Mouse (Mus musculus): ENCODE measurements around the gene Cacnb4. TPM values are rescaled to one million over a fixed set of nuclear protein-coding genes. Genes with fewer than 3 reads are reported as not detected.

Cacnb4 gene
- total RNA-seq, 2 experiments from 2014 or later, result 0.73 to 1.6 TPM

GRCm38 (mm10) chr2:52647255-52647998 lies 29.2 kb downstream of the Cacnb4 start:
- no peak for DNase-seq

DNA sequence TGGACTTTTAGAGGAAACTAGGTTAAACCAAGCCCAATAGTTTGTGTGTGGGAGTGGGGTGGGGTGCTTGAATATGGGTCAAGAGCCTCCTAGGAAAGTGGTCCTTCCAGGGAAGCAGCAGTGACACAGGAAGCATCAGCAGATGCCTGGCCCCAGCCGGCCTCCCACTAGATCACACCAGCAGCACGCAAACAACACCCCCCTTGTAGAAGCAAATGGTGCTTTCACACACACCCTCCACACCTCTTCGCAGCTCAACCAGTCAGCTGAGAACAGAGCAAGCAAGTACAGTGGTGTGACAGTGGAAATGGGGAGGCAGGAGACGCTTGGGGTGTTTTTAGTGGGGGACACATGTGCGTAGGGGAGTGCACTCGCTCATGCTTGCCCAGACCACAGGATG lies 33.0 kb downstream of the Cacnb4 start:
- no peak for DNase-seq

DNA sequence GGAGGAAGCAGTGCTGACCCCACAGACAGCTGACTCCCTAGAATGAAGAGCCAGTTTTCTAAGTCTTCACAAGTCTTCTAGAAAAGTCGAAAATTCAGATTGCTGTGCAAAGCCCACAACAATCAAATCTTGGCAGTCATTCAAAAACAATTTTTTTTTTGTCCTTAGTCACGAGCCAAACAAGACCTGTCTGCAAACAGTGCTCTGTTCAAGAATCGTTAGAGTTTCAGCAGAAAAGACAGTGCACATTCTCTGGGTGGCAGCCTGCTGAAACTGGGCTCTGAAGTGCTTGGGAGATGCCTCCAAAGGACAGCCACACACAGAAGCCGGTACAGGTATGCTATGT lies 37.1 kb downstream of the Cacnb4 start:
- DNase-seq, result no peak

GRCm38 (mm10) chr2:52638857-52639529 lies 37.6 kb downstream of the Cacnb4 start:
- DNase-seq, result no peak

DNA sequence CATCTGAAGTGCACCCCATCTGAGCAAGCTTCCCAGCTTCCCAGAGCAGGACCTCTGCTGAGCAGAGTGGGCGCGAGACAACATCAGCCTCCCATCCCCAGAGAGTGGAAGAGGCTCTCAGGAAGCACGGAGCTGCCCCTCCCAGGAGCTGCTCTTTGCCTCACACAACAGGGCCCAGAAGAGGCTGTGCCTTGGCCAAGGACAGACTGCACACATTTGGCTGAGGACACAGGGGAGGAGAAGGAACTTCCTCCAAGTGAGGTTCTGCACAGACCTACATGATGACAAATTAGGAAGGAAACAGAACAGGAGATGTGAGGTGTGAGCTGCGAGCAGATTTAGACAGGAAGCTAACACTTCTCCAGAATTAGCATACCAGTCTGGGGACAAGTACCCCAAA lies 38.4 kb downstream of the Cacnb4 start:
- DNase-seq, result no peak

DNA sequence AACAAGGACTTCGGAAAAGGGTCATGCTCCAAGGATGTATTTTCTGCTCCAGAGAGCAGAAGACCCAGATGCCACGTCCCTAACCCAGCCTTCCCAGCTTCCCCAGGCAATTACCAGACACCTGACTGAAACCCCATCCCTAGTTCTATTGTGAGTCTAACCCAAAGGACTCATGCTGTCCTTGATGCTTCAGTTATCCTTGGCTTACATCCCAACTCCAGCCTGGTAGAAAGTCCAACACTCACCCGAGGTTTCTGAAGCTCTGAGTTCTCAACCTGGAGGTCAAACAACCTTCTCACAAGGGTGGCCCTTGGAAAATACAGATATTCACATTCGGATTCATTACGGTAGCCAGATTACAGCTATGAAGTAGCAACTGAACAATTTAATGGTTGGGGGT lies 40.6 kb downstream of the Cacnb4 start:
- no peak for DNase-seq

GRCm38 (mm10) chr2:52635358-52635757 lies 41.3 kb downstream of the Cacnb4 start:
- DNase-seq, result no peak

DNA sequence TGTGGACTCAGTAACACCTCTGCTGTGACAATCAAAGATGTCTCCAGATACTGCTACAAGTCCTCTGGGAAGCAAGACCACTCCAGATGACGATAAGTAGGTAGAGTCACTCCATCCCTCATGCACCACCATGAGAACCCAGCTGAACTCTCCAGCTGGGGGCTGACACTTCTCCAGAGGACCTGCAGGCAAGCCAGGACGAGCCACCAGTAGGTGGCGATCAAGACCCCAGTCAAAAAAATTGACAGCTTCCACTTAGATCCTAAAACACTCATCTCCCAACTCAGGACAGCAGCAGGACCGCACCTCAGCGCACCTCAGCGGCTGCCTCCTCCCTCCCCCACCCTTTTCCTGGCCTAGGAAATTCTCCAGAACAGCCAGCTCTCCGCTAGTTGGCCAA lies 43.8 kb downstream of the Cacnb4 start:
- peak; percentile 77 for DNase-seq

GRCm38 (mm10) chr2:52628186-52628585 lies 48.4 kb downstream of the Cacnb4 start:
- DNase-seq, result peak; percentile 38

- no peak for DNase-seq
These were observed 50.4 kb downstream of the Cacnb4 start for GRCm38 (mm10) chr2:52626266-52626665.

DNA sequence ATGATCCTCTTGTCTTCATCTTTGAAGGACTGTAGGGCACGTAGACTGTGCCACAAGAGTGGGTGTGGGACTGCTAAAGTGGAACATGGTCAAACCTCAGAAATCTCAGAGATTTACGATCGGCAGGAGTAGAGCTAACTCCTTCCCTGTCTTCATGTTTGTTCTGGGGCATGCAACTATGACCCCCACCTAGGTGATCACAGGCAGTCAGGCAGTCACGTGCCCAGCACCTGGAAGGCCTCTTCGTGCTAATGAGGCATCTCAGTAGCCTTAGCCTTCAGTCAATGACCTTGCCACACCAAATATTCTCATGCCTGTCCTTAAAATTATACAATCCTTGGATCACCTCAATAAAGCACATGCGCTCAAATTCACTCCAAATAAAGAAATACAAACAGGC lies 50.9 kb downstream of the Cacnb4 start:
- no peak for DNase-seq

DNA sequence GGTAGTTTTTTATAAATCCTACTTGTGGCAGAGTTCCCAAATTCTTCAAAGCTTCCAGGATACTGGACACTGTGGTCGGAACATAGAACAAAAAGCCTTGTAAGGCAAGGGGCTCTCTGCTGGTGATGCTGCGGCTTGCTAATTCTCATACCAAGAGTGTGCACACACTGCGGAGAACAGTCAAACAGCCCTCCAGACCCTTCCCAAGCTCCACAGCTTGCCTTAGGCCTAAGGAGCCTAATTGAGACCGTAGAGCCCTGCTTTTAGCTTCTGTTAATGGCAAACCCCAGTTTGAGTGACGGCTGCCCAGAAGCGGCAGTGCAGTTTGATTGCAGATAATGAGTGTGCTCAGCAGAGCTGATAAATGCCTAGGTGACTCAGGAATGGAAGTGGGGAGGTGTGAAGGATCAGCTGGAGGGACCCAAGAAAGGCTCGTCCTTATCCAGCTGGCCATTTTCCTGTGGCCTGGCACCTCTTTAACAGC lies 52.7 kb downstream of the Cacnb4 start:
- DNase-seq, result no peak

GRCm38 (mm10) chr2:52623461-52623860 lies 53.2 kb downstream of the Cacnb4 start:
- peak; percentile 53 for DNase-seq

DNA sequence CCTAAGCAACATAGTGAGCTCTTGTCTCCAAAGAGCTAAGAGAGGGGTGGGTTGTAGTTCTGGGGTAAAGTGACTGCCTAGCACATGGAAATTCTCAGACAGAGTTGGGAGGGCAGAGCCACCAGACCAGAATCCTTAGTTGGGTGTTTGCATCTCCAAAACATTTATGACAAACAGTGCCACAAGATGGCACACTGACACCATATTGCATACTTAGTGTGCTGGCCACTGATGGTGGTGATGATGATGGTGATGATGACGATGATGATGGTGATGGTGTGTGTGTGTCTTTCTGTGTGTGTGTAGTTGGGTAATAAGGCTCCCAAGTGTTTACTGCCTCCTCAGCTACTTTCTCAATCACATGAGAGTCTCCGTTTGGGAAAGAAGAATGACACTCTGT lies 54.0 kb downstream of the Cacnb4 start:
- DNase-seq, result no peak

- DNase-seq, result no peak
These were observed 57.1 kb downstream of the Cacnb4 start for GRCm38 (mm10) chr2:52619406-52619974.

- no peak for DNase-seq
These were observed 57.8 kb downstream of the Cacnb4 start for GRCm38 (mm10) chr2:52618804-52619203.

GRCm38 (mm10) chr2:52615429-52615828 lies 61.2 kb downstream of the Cacnb4 start:
- peak; percentile 55 for DNase-seq

- no peak for DNase-seq
These were observed 62.7 kb downstream of the Cacnb4 start for GRCm38 (mm10) chr2:52613888-52614287.

DNA sequence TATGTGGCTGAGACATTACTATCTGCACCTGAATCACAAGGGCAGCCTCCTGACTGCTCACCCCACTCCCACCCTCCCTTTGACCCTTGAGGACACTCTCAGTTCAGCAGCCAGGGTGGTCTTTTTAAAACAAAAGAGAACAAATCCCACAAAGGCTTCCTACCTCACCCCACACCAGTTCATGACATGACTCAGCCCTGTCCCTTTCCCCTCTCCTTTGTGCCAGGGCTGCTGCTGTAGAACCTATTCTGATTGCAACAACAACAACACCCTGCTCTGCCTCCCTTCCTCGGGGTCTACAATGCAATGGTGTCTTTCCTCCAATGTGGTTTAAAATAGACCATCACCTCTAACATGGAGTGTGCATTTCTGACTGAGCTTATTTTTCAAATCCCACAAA lies 67.1 kb downstream of the Cacnb4 start:
- no peak for DNase-seq

- no peak for DNase-seq
These were observed 68.7 kb downstream of the Cacnb4 start for GRCm38 (mm10) chr2:52607857-52608485.

DNA sequence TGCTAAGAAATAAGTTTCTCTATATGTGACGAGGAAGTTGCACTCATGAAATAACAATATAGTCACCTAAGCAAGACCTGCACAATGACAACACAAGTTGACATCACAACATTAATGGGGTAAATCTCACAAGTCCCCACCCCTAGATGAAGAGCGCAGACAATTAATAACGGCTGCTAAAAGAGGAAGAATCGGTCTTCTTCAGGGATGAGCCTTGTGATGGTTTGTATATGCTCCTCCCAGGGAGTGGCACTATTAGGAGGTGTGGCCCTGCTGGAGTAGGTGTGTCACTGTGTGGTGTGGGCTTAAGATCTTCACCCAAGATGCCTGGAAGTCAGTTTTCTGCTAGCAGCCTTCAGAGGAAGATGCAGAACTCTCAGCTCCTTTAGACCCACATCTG lies 70.3 kb downstream of the Cacnb4 start:
- DNase-seq, result no peak

DNA sequence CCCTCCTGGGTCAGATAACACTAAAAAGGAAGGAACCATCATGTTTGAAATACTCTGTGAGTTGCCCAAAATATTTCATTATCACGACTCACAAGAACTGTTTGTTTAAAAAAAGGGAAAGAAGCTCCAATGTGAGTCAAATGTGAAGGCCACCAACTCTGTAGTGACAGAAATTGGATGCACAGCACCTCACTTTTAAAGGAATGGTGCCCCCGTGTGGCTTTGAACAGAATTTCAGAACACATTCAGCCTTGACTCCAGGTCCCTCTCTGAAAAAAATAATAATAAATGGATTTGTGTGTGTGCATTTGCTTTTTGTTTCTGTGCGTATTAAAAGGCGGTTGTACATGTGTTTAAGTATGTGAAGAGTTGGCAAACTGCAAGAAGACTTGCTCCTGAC lies 71.3 kb downstream of the Cacnb4 start:
- peak; percentile 73 for DNase-seq

DNA sequence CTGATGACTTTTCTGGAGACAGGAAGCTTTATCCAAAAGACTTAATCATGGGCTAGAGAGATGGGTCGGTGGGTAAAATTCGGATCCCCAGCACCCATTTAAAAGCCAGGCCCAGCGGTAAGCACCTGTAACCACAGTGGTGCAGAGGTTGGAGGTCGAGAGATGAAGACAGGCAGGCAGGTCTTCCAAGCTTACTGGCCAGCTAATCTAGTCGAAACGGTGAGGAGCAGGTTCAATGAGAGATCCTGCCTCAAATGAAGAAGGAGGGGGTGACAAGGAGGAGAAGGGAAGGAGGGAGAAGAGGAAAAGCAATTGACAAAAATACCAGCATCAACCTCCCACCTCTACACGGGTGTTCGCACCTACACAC lies 72.0 kb downstream of the Cacnb4 start:
- no peak for DNase-seq
